Mouse (Mus musculus) lung, postnatal 0 days (tissue): ENCODE measurements around the gene Fuca1.

ENCODE experiments used
- CTCF ChIP-seq: IDR thresholded peaks from 2 replicates; pipeline ENCODE4 v1.5.1; 2016; ENCODE audit warnings: antibody characterized with exemption, mild to moderate bottlenecking
- EP300 ChIP-seq: IDR thresholded peaks from 2 replicates; pipeline ENCODE4 v1.6.1; 2016; ENCODE audit warnings: antibody characterized with exemption, mild to moderate bottlenecking, control low read depth

DNA sequence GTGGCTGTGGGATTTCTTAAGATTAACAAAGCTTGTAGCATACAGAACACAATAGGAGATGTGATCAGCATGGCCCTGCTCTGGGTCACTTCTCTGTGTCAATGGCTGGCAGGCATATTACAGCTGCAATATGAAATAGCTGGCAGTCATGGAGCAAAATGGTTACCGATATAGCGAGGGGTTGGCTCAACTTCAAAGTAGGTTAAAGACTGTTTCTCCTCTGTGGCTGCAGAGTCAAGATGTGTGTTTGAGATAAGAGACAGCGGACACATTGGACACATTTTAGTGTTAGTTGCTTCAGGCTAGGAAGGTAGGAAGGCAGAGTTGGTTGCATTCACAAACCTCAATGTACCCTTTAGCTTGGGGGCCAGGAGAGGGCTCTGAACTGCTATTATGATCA is 13.9 kb upstream of the Fuca1 start:
- TF ChIP-seq CTCF (no peak), EP300 (no peak)
